8 mouse cellular contexts compared by ENCODE assay signal in genomic region chr2:59424729-59425128, GRCm38 (mm10). TPM values are rescaled to one million over a fixed set of nuclear protein-coding genes. Genes with fewer than 3 reads are reported as not detected.
DNase-seq lines count a peak whose midpoint lies in the region; ATAC-seq and TF ChIP-seq lines count a peak whose summit lies in the region.

No protein-coding gene starts in this region.

- H3K4me1 ChIP-seq in heart, adult 2 months (ENCODE audit: control insufficient read depth, insufficient read depth, low read length): peaks cover 13% of the 10 kb centered on the region
- peaks cover 6% of the 10 kb centered on the region; the same call in 1 of the 2 replicates for H3K4me1 ChIP-seq in heart, embryonic 10.5 days
- H3K4me1 ChIP-seq in midbrain, embryonic 15.5 days: no peaks in the 10 kb centered on the region

- peak; percentile 44 to 49 for DNase-seq in heart, adult 2 months
- no peak for DNase-seq in heart, embryonic 10.5 days (ENCODE audit: low spot score)
- peak; percentile 62 for DNase-seq in adipocyte (ENCODE audit: low spot score)
- peak; percentile 38 to 52 for DNase-seq in frontal cortex, postnatal 36 days (ENCODE audit: low spot score in 2 of 2)
- DNase-seq in layer of hippocampus, adult 18-20 months (ENCODE audit: low spot score in 2 of 2): peak; percentile 45 to 75
- no peak for DNase-seq in thymus, postnatal 14 days

- H3K9ac ChIP-seq in heart, adult 2 months (ENCODE audit: low read depth, low read length): no peak overlapping the region
- no peak overlapping the region for H3K9ac ChIP-seq in midbrain, embryonic 15.5 days

- TF ChIP-seq EP300 in heart, adult 2 months (IDR thresholded peaks at IDR 0.05; ENCODE audit: insufficient read depth, low read depth, low read length): peak; percentile 63; the same call in 1 of the 2 replicates

- H3K4me2 ChIP-seq in midbrain, embryonic 15.5 days: no peak overlapping the region

- no peak overlapping the region for H3K4me3 ChIP-seq in heart, adult 2 months
- H3K4me3 ChIP-seq in heart, embryonic 10.5 days: no peak overlapping the region
- H3K4me3 ChIP-seq in midbrain, embryonic 15.5 days: no peak overlapping the region

- no peaks in the 10 kb centered on the region for H3K36me3 ChIP-seq in heart, adult 2 months (ENCODE audit: control insufficient read depth, insufficient read depth, low read length)
- no peaks in the 10 kb centered on the region for H3K36me3 ChIP-seq in heart, embryonic 10.5 days
- no peaks in the 10 kb centered on the region for H3K36me3 ChIP-seq in midbrain, embryonic 15.5 days (replicated peaks)

- H3K9me3 ChIP-seq in heart, embryonic 10.5 days: no peaks in the 10 kb centered on the region
- H3K9me3 ChIP-seq in midbrain, embryonic 15.5 days: no peaks in the 10 kb centered on the region

- no peak for TF ChIP-seq POLR2A in heart, adult 2 months (IDR thresholded peaks at IDR 0.05; ENCODE audit: insufficient read depth, low read depth, low read length)

- H3K79me2 ChIP-seq in heart, adult 2 months (replicated peaks; ENCODE audit: control insufficient read depth, insufficient read depth, low read length): no peaks in the 10 kb centered on the region

- no peaks in the 10 kb centered on the region for H3K27me3 ChIP-seq in heart, adult 2 months (ENCODE audit: control insufficient read depth, insufficient read depth, low read length)
- H3K27me3 ChIP-seq in heart, embryonic 10.5 days (ENCODE audit: insufficient read depth, poor library complexity, severe bottlenecking): no peaks in the 10 kb centered on the region
- no peaks in the 10 kb centered on the region for H3K27me3 ChIP-seq in midbrain, embryonic 15.5 days (replicated peaks)

- peak; percentile 76 for ATAC-seq in midbrain, embryonic 15.5 days (replicated peaks)
- no peak for ATAC-seq in granulocyte monocyte progenitor cell, adult 5-6 weeks (replicated peaks; ENCODE audit: poor library complexity, severe bottlenecking)

- peak; percentile 78 for TF ChIP-seq CTCF in heart, adult 2 months (IDR thresholded peaks at IDR 0.05)

- H3K27ac ChIP-seq in heart, adult 2 months: peak overlapping the region; percentile 26
- no peak overlapping the region for H3K27ac ChIP-seq in heart, embryonic 10.5 days
- H3K27ac ChIP-seq in midbrain, embryonic 15.5 days: no peak overlapping the region

- 32% methylated on average over 5 of the region's 5 CpGs for WGBS in heart, adult 2 months
- WGBS in heart, embryonic 10.5 days: 39% methylated on average over 5 of the region's 5 CpGs
- WGBS in midbrain, embryonic 15.5 days: 62% methylated on average over 5 of the region's 5 CpGs

- intact Hi-C loops in heart, adult 2 months (cut with DNase I): loop anchor here (1.0 to 5.0 kb wide), 4 partner anchors 23 to 742 kb away; no protein-coding TSS in a partner anchor

RNA-seq across cellular contexts. Expression of gene Dapl1, which starts 59.7 kb away (rescaled TPM):
- not detected for total RNA-seq in heart, adult 2 months (2021)
- polyA plus RNA-seq in heart, adult 2 months (2012; rRNA removed): not detected in 2 replicates
- 0.50 TPM in 1 of 2 replicates, not detected in the other for polyA plus RNA-seq in heart, embryonic 10.5 days (2016; fragmentation: Nextera tagmentation; extraction: Ambion mirVana)
- not detected for total RNA-seq in layer of hippocampus, adult 18-20 months (2021)
- 0.86 and 1.3 TPM in 2 replicates for polyA plus RNA-seq in midbrain, embryonic 15.5 days (2015; fragmentation: Nextera tagmentation; extraction: Ambion mirVana)
- not detected in 2 replicates for total RNA-seq in granulocyte monocyte progenitor cell, adult 5-6 weeks (2014; fragmentation: Nextera tagmentation)
- not detected in 2 replicates for total RNA-seq in granulocyte monocyte progenitor cell, adult 5-6 weeks (2017)

Comparison
In these comparisons a context has a peak if more than half of its experiments do, and no peak if none do; other contexts are left out.
1. DNase-seq: peak in heart, adult 2 months (2 of 2), adipocyte (single experiment), frontal cortex, postnatal 36 days (2 of 2) and layer of hippocampus, adult 18-20 months (2 of 2); none in heart, embryonic 10.5 days (single experiment) and thymus, postnatal 14 days (single experiment).